7 mouse cellular contexts compared by ENCODE assay signal in genomic region chr9:65587573-65588358, GRCm38 (mm10). TPM values are rescaled to one million over a fixed set of nuclear protein-coding genes. Genes with fewer than 3 reads are reported as not detected.
DNase-seq lines count a peak whose midpoint lies in the region; ATAC-seq lines count a peak whose summit lies in the region.

No protein-coding gene starts in this region.

- peak; percentile 57; the same call in 1 of the 2 replicates for ATAC-seq in lung, embryonic 16.5 days (ENCODE audit: low read depth)
- ATAC-seq in forebrain, embryonic 13.5 days = peak; percentile 60; the same call in 1 of the 2 replicates
- ATAC-seq in midbrain, embryonic 15.5 days (replicated peaks) = peak; percentile 29; the same call in 1 of the 2 replicates

- H3K9me3 ChIP-seq in lung, embryonic 16.5 days (ENCODE audit: control insufficient read depth, low read length) = no peaks in the 10 kb centered on the region
- H3K9me3 ChIP-seq in forebrain, embryonic 13.5 days (replicated peaks) = no peaks in the 10 kb centered on the region
- H3K9me3 ChIP-seq in midbrain, embryonic 15.5 days = no peaks in the 10 kb centered on the region

- H3K4me3 ChIP-seq in lung, embryonic 16.5 days (ENCODE audit: low read length) = peak overlapping the region; percentile 72
- H3K4me3 ChIP-seq in forebrain, embryonic 13.5 days = peak overlapping the region; percentile 69
- peak overlapping the region; percentile 54 for H3K4me3 ChIP-seq in midbrain, embryonic 15.5 days

- DNase-seq in lung, postnatal 10 days = no peak
- DNase-seq in adrenal gland, postnatal 14 days = peak; percentile 56
- peak; percentile 49 for DNase-seq in kidney, postnatal 10 days
- peak; percentile 53 for DNase-seq in thymus, postnatal 14 days

- 0 out of 2 replicates have a peak overlapping the region, but pooled peaks have one; percentile 7 for H3K27ac ChIP-seq in lung, embryonic 16.5 days (ENCODE audit: low read length)
- no peak overlapping the region for H3K27ac ChIP-seq in forebrain, embryonic 13.5 days
- no peak overlapping the region for H3K27ac ChIP-seq in midbrain, embryonic 15.5 days

- under 1% methylated on average over 64 of the region's 64 CpGs for WGBS in lung, embryonic 16.5 days
- under 1% methylated on average over 64 of the region's 64 CpGs for WGBS in forebrain, embryonic 13.5 days
- WGBS in midbrain, embryonic 15.5 days = under 1% methylated on average over 64 of the region's 64 CpGs

- H3K27me3 ChIP-seq in lung, embryonic 16.5 days (ENCODE audit: control insufficient read depth, insufficient read depth, low read depth, low read length) = no peaks in the 10 kb centered on the region
- no peaks in the 10 kb centered on the region for H3K27me3 ChIP-seq in forebrain, embryonic 13.5 days
- 0 out of 2 replicates have a peak, but pooled peaks cover 6% of the 10 kb centered on the region for H3K27me3 ChIP-seq in midbrain, embryonic 15.5 days (replicated peaks)

- H3K4me2 ChIP-seq in lung, embryonic 16.5 days (ENCODE audit: low read depth, low read length) = peak overlapping the region; percentile 97
- H3K4me2 ChIP-seq in forebrain, embryonic 13.5 days = peak overlapping the region; percentile 100
- peak overlapping the region; percentile 100 for H3K4me2 ChIP-seq in midbrain, embryonic 15.5 days

- peaks cover 23% of the 10 kb centered on the region for H3K4me1 ChIP-seq in lung, embryonic 16.5 days (replicated peaks; ENCODE audit: control insufficient read depth, insufficient read depth, low read length)
- H3K4me1 ChIP-seq in forebrain, embryonic 13.5 days = peaks cover 35% of the 10 kb centered on the region
- H3K4me1 ChIP-seq in midbrain, embryonic 15.5 days = peaks cover 23% of the 10 kb centered on the region

- peaks cover 7% of the 10 kb centered on the region; the same call in 1 of the 2 replicates for H3K36me3 ChIP-seq in lung, embryonic 16.5 days (ENCODE audit: control insufficient read depth, insufficient read depth, low read length)
- peaks cover 23% of the 10 kb centered on the region for H3K36me3 ChIP-seq in forebrain, embryonic 13.5 days (ENCODE audit: poor library complexity, severe bottlenecking)
- H3K36me3 ChIP-seq in midbrain, embryonic 15.5 days (replicated peaks) = no peaks in the 10 kb centered on the region

- peak overlapping the region; percentile 75 for H3K9ac ChIP-seq in lung, embryonic 16.5 days (ENCODE audit: low read length)
- H3K9ac ChIP-seq in forebrain, embryonic 13.5 days = peak overlapping the region; percentile 82
- H3K9ac ChIP-seq in midbrain, embryonic 15.5 days = peak overlapping the region; percentile 50

RNA-seq across cellular contexts. Expression of gene Pif1, which starts 0.8 kb away (rescaled TPM):
- polyA plus RNA-seq in lung, embryonic 16.5 days (2015; fragmentation: Nextera tagmentation; extraction: Ambion mirVana) = 16.1 and 17.0 TPM in 2 replicates
- 1.7 and 2.9 TPM in 2 replicates for total RNA-seq in adrenal gland, postnatal 14 days (2021)
- 21.2 and 21.5 TPM in 2 replicates for polyA plus RNA-seq in forebrain, embryonic 13.5 days (2015; fragmentation: Nextera tagmentation; extraction: Ambion mirVana)
- polyA plus RNA-seq in midbrain, embryonic 15.5 days (2015; fragmentation: Nextera tagmentation; extraction: Ambion mirVana) = 2.3 and 2.7 TPM in 2 replicates

RNA-seq across cellular contexts. Expression of gene Plekho2, which starts 7.9 kb away (rescaled TPM):
- 23.6 and 24.4 TPM in 2 replicates for polyA plus RNA-seq in lung, embryonic 16.5 days (2015; fragmentation: Nextera tagmentation; extraction: Ambion mirVana)
- total RNA-seq in adrenal gland, postnatal 14 days (2021) = 36.1 and 48.0 TPM in 2 replicates
- 4.9 and 5.5 TPM in 2 replicates for polyA plus RNA-seq in forebrain, embryonic 13.5 days (2015; fragmentation: Nextera tagmentation; extraction: Ambion mirVana)
- 4.5 and 5.0 TPM in 2 replicates for polyA plus RNA-seq in midbrain, embryonic 15.5 days (2015; fragmentation: Nextera tagmentation; extraction: Ambion mirVana)

RNA-seq across cellular contexts. Expression of gene Rbpms2, which starts 41.7 kb away (rescaled TPM):
- 10.8 and 14.1 TPM in 2 replicates for polyA plus RNA-seq in lung, embryonic 16.5 days (2015; fragmentation: Nextera tagmentation; extraction: Ambion mirVana)
- 61.0 and 61.5 TPM in 2 replicates for total RNA-seq in adrenal gland, postnatal 14 days (2021)
- 4.2 and 6.5 TPM in 2 replicates for polyA plus RNA-seq in forebrain, embryonic 13.5 days (2015; fragmentation: Nextera tagmentation; extraction: Ambion mirVana)
- 3.6 and 3.8 TPM in 2 replicates for polyA plus RNA-seq in midbrain, embryonic 15.5 days (2015; fragmentation: Nextera tagmentation; extraction: Ambion mirVana)
